43 mouse cellular contexts compared by ENCODE assay signal in the genomic region with DNA sequence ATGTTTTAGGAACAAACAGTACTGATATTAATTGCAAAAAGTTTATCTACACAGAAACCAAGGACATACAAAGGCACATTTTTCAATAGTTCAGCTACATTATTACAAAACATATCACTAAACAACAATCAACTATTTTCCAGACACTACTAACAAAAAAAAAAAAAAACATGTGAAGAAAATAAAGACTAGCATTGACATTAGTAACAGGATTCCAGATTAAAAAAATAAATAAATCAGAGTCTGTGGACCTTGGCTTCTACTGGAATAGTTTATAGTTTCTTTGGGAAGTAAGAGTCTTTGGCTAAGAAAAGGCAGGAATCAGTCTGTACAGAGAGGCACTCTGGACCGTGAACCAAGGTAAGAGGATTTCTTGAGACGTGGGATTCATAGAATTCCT. TPM values are rescaled to one million over a fixed set of nuclear protein-coding genes. Genes with fewer than 3 reads are reported as not detected.
"Had no signal": no experiment of that assay in that cellular context is flagged by ENCODE, and none has a peak within 500 bp of the region (broad histone marks: within the 10 kb centered on the region; RNA-seq: fewer than 3 reads in every experiment).

A gene (plus strand): TSS at position 301 of the 400 bp plus-strand sequence.

- H3K36me3 ChIP-seq: limb, embryonic 10.5 days; limb, embryonic 12.5 days; limb, embryonic 13.5 days; limb, embryonic 15.5 days; liver, embryonic 12.5 days; liver, embryonic 13.5 days; liver, embryonic 15.5 days; lung, embryonic 15.5 days; midbrain, embryonic 10.5 days; midbrain, embryonic 12.5 days; midbrain, embryonic 13.5 days; midbrain, embryonic 15.5 days had no signal

- DNase-seq: left cerebral cortex, postnatal 4 days; liver; liver, embryonic 13.5 days; liver, postnatal 0 days; lung, adult 18-20 months; lung, adult 2 months; lung, embryonic 14.5 days; lung, postnatal 10 days; lung, postnatal 14 days; lung, postnatal 36 days; lung, postnatal 4 days; midbrain, embryonic 14.5 days had no signal

- H3K27ac ChIP-seq: left cerebral cortex, adult 2 months; limb, embryonic 10.5 days; limb, embryonic 12.5 days; limb, embryonic 13.5 days; limb, embryonic 15.5 days; liver, embryonic 12.5 days; liver, embryonic 13.5 days; liver, embryonic 14.5 days; liver, embryonic 15.5 days; lung, embryonic 15.5 days; macrophage; midbrain, embryonic 10.5 days; midbrain, embryonic 12.5 days; midbrain, embryonic 13.5 days; midbrain, embryonic 15.5 days had no signal

- H3K27me3 ChIP-seq: limb, embryonic 12.5 days; limb, embryonic 13.5 days; limb, embryonic 15.5 days; liver, embryonic 12.5 days; liver, embryonic 13.5 days; liver, embryonic 15.5 days; lung, embryonic 15.5 days; megakaryocyte, embryonic 14.5 days; midbrain, embryonic 12.5 days; midbrain, embryonic 13.5 days; midbrain, embryonic 15.5 days had no signal

- H3K4me1 ChIP-seq: limb, embryonic 10.5 days; limb, embryonic 12.5 days; limb, embryonic 13.5 days; limb, embryonic 15.5 days; liver, embryonic 12.5 days; liver, embryonic 13.5 days; liver, embryonic 15.5 days; lung, embryonic 15.5 days; megakaryocyte, embryonic 14.5 days; midbrain, embryonic 10.5 days; midbrain, embryonic 12.5 days; midbrain, embryonic 13.5 days; midbrain, embryonic 15.5 days had no signal

- H3K4me3 ChIP-seq: left cerebral cortex, adult 2 months; limb, embryonic 10.5 days; limb, embryonic 12.5 days; limb, embryonic 13.5 days; limb, embryonic 15.5 days; liver, embryonic 12.5 days; liver, embryonic 13.5 days; liver, embryonic 15.5 days; lung, embryonic 15.5 days; megakaryocyte, embryonic 14.5 days; midbrain, embryonic 10.5 days; midbrain, embryonic 12.5 days; midbrain, embryonic 13.5 days; midbrain, embryonic 15.5 days; myocyte had no signal

RNA-seq across cellular contexts. Expression of the gene that starts here (rescaled TPM):
- total RNA-seq: left cerebral cortex, adult 18-20 months; left cerebral cortex, adult 2 months; left cerebral cortex, adult 8-10 months; left cerebral cortex, postnatal 10 days; left cerebral cortex, postnatal 14 days; left cerebral cortex, postnatal 25 days; left cerebral cortex, postnatal 4 days; liver, adult 2 months; megakaryocyte progenitor cell, adult 5-6 weeks; megakaryocyte, adult 5-6 weeks; megakaryocyte-erythroid progenitor cell, adult 5-6 weeks; midbrain, postnatal 0 days; monocyte, adult 5-6 weeks had no signal
- polyA plus RNA-seq: limb, embryonic 10.5 days; limb, embryonic 11.5 days; limb, embryonic 12.5 days; limb, embryonic 13.5 days; limb, embryonic 14.5 days; limb, embryonic 15.5 days; liver, adult 2 months; liver, embryonic 15.5 days; liver, embryonic 16.5 days; lung, adult 2 months; lung, embryonic 14.5 days; lung, embryonic 15.5 days; lung, embryonic 16.5 days; macrophage; midbrain, embryonic 12.5 days; midbrain, embryonic 13.5 days; midbrain, embryonic 14.5 days had no signal
